Comparison of ENCODE assay signal across 8 mouse cellular contexts in the genomic region with DNA sequence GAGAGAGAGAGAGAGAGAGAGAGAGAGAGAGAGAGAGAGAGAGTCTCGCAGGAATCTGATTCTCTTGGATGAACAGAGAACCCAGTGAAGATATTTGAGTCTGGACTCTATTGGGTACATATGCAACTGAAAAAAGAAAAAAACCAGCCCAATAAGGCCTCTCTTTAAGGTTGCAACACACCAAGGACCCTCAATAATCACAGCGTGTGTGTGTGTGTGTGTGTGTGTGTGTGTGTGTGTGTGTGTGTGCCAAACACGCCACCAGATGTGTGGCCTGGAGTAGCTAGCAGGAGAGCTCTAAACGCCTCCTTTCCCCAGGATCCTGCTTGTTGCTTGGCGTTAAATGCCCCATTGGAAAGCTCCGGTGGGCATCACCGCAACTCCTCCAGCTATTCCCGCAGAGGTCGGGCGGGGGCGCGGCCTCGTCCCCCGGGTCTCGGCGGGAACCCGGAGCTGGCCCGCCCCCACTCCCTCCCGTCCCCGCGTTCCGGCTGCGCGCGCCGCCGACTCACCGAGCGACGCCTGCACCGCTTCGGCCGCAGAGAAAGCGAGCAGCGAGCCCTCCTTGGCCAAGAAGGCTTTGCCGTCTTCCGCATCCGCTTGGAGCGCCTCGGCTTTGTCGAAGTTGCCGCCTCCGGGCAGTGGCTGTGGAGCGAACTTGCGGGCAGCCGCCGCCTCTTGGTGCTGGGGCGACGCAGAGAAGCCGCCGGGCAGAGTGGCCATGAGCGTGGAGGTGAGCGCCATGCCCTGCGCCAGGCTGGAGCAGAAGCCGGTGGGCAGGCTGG. TPM values are rescaled to one million over a fixed set of nuclear protein-coding genes. Genes with fewer than 3 reads are reported as not detected.
DNase-seq lines count a peak whose midpoint lies in the region; ATAC-seq lines count a peak whose summit lies in the region.

No protein-coding gene starts in this region.

- peak overlapping the region; percentile 49 for H3K4me3 ChIP-seq in kidney, embryonic 14.5 days (ENCODE audit: low read length)
- peak overlapping the region; percentile 63 for H3K4me3 ChIP-seq in embryonic facial prominence, embryonic 10.5 days
- peak overlapping the region; percentile 50 for H3K4me3 ChIP-seq in hindbrain, embryonic 16.5 days (ENCODE audit: low read length)
- H3K4me3 ChIP-seq in midbrain, embryonic 10.5 days: peak overlapping the region; percentile 63

- H3K4me2 ChIP-seq in kidney, embryonic 14.5 days (replicated peaks; ENCODE audit: low read depth, low read length): peak overlapping the region; percentile 84
- H3K4me2 ChIP-seq in hindbrain, embryonic 16.5 days (ENCODE audit: low read length): peak overlapping the region; percentile 60

- H3K9ac ChIP-seq in kidney, embryonic 14.5 days (ENCODE audit: low read depth, low read length): 0 out of 2 replicates have a peak overlapping the region, but pooled peaks have one; percentile 18
- H3K9ac ChIP-seq in hindbrain, embryonic 16.5 days (ENCODE audit: low read depth, low read length): peak overlapping the region; percentile 63

- ATAC-seq in kidney, embryonic 14.5 days (ENCODE audit: low FRiP score, low TSS enrichment): no peak
- ATAC-seq in hindbrain, embryonic 16.5 days: no peak

- H3K27me3 ChIP-seq in kidney, embryonic 14.5 days (ENCODE audit: control insufficient read depth, insufficient read depth, low read length): peaks cover 97% of the 10 kb centered on the region
- peaks cover 100% of the 10 kb centered on the region for H3K27me3 ChIP-seq in embryonic facial prominence, embryonic 10.5 days (replicated peaks; ENCODE audit: low read depth, poor library complexity, severe bottlenecking)
- peaks cover 27% of the 10 kb centered on the region; the same call in 1 of the 2 replicates for H3K27me3 ChIP-seq in hindbrain, embryonic 16.5 days (replicated peaks; ENCODE audit: control insufficient read depth, insufficient read depth, low read length)
- H3K27me3 ChIP-seq in midbrain, embryonic 10.5 days (ENCODE audit: low read depth, poor library complexity, severe bottlenecking): peaks cover 100% of the 10 kb centered on the region

- WGBS in kidney, embryonic 14.5 days: under 1% methylated on average over 51 of the region's 55 CpGs
- WGBS in embryonic facial prominence, embryonic 10.5 days: under 1% methylated on average over 55 of the region's 55 CpGs
- under 1% methylated on average over 55 of the region's 55 CpGs for WGBS in hindbrain, embryonic 16.5 days
- WGBS in midbrain, embryonic 10.5 days: under 1% methylated on average over 54 of the region's 55 CpGs

- DNase-seq in kidney, adult 11 months: no peak
- peak; percentile 80 for DNase-seq in embryonic facial prominence, embryonic 10.5 days (ENCODE audit: low spot score)
- DNase-seq in midbrain, embryonic 10.5 days (ENCODE audit: low spot score): peak; percentile 71
- DNase-seq in right cerebral cortex, postnatal 36 days (ENCODE audit: low spot score in 2 of 2): no peak
- no peak for DNase-seq in cerebellum, adult 8-10 months
- DNase-seq in frontal cortex, postnatal 14 days (ENCODE audit: low spot score in 2 of 2): no peak

- no peaks in the 10 kb centered on the region for H3K36me3 ChIP-seq in kidney, embryonic 14.5 days (ENCODE audit: control insufficient read depth, insufficient read depth, low read length)
- no peaks in the 10 kb centered on the region for H3K36me3 ChIP-seq in embryonic facial prominence, embryonic 10.5 days (replicated peaks)
- no peaks in the 10 kb centered on the region for H3K36me3 ChIP-seq in hindbrain, embryonic 16.5 days (ENCODE audit: control insufficient read depth, insufficient read depth, low read length)
- H3K36me3 ChIP-seq in midbrain, embryonic 10.5 days: no peaks in the 10 kb centered on the region

- H3K27ac ChIP-seq in kidney, embryonic 14.5 days (ENCODE audit: low read depth, low read length): no peak overlapping the region
- H3K27ac ChIP-seq in embryonic facial prominence, embryonic 10.5 days (replicated peaks): peak overlapping the region; percentile 82
- H3K27ac ChIP-seq in hindbrain, embryonic 16.5 days (ENCODE audit: low read depth, low read length): peak overlapping the region; percentile 31; the same call in 1 of the 2 replicates
- H3K27ac ChIP-seq in midbrain, embryonic 10.5 days (replicated peaks): peak overlapping the region; percentile 81

- H3K4me1 ChIP-seq in kidney, embryonic 14.5 days (ENCODE audit: control insufficient read depth, insufficient read depth, low read length): peaks cover 23% of the 10 kb centered on the region; the same call in 1 of the 2 replicates
- H3K4me1 ChIP-seq in embryonic facial prominence, embryonic 10.5 days: peaks cover 88% of the 10 kb centered on the region
- H3K4me1 ChIP-seq in hindbrain, embryonic 16.5 days (ENCODE audit: control insufficient read depth, insufficient read depth, low read depth, low read length): peaks cover 20% of the 10 kb centered on the region
- H3K4me1 ChIP-seq in midbrain, embryonic 10.5 days: peaks cover 92% of the 10 kb centered on the region

- no peaks in the 10 kb centered on the region for H3K9me3 ChIP-seq in kidney, embryonic 14.5 days (ENCODE audit: control insufficient read depth, low read length)
- H3K9me3 ChIP-seq in embryonic facial prominence, embryonic 10.5 days: no peaks in the 10 kb centered on the region
- H3K9me3 ChIP-seq in hindbrain, embryonic 16.5 days (ENCODE audit: control insufficient read depth, low read length): no peaks in the 10 kb centered on the region
- no peaks in the 10 kb centered on the region for H3K9me3 ChIP-seq in midbrain, embryonic 10.5 days (replicated peaks)

RNA-seq across cellular contexts. Expression of a gene that starts 1.1 kb away (rescaled TPM):
- polyA plus RNA-seq in kidney, embryonic 14.5 days (2014; fragmentation: Nextera tagmentation; extraction: Ambion mirVana): 0.10 and 0.18 TPM in 2 replicates
- 8.7 and 11.1 TPM in 2 replicates for polyA plus RNA-seq in embryonic facial prominence, embryonic 10.5 days (2016; fragmentation: Nextera tagmentation; extraction: Ambion mirVana)
- 33.0 and 35.8 TPM in 2 replicates for polyA plus RNA-seq in hindbrain, embryonic 16.5 days (2015; fragmentation: Nextera tagmentation; extraction: Ambion mirVana)
- polyA plus RNA-seq in midbrain, embryonic 10.5 days (2016; fragmentation: Nextera tagmentation; extraction: Ambion mirVana): 3.6 and 4.6 TPM in 2 replicates

Comparison
In these comparisons a context has a peak if more than half of its experiments do, and no peak if none do; other contexts are left out.
1. DNase-seq: peak in embryonic facial prominence, embryonic 10.5 days (single experiment) and midbrain, embryonic 10.5 days (single experiment); none in kidney, adult 11 months (single experiment), right cerebral cortex, postnatal 36 days (0 of 2), cerebellum, adult 8-10 months (single experiment) and frontal cortex, postnatal 14 days (0 of 2).
2. Peak in every context shown above with its lines, with median percentiles within 50 percentile points of each other: H3K4me3 ChIP-seq.